ENCODE assay signal across 30 mouse cellular contexts in genomic region chr16:65765976-65766375, GRCm38 (mm10). TPM values are rescaled to one million over a fixed set of nuclear protein-coding genes. Genes with fewer than 3 reads are reported as not detected.
DNase-seq lines count a peak whose midpoint lies in the region; ATAC-seq and TF ChIP-seq lines count a peak whose summit lies in the region.
"Had no signal": no experiment of that assay in that cellular context is flagged by ENCODE, and none has a peak within 500 bp of the region (broad histone marks: within the 10 kb centered on the region; RNA-seq: fewer than 3 reads in every experiment).

No protein-coding gene starts in this region.

- no peak overlapping the region for H3K27ac ChIP-seq in embryonic facial prominence, embryonic 11.5 days (replicated peaks; ENCODE audit: low read depth, low read length)
- H3K27ac ChIP-seq in embryonic facial prominence, embryonic 10.5 days (replicated peaks), result no peak overlapping the region
- H3K27ac ChIP-seq in ES-E14 (ENCODE audit: insufficient read depth, low read depth, low read length, poor library complexity, severe bottlenecking), result no peak overlapping the region
- no peak overlapping the region for H3K27ac ChIP-seq in heart, adult 2 months
- H3K27ac ChIP-seq: embryonic facial prominence, embryonic 13.5 days; gastrocnemius, adult 2 months; heart, embryonic 15.5 days; hindbrain, embryonic 10.5 days; hindbrain, embryonic 14.5 days; hindbrain, postnatal 0 days had no signal

- H3K9me3 ChIP-seq in embryonic facial prominence, embryonic 11.5 days (replicated peaks; ENCODE audit: control insufficient read depth, low read length), result no peaks in the 10 kb centered on the region
- no peaks in the 10 kb centered on the region for H3K9me3 ChIP-seq in embryonic facial prominence, embryonic 10.5 days
- H3K9me3 ChIP-seq in ES-E14 (ENCODE audit: control insufficient read depth, insufficient read depth, low read depth, low read length), result no peaks in the 10 kb centered on the region
- H3K9me3 ChIP-seq: embryonic facial prominence, embryonic 13.5 days; heart, embryonic 12.5 days; heart, embryonic 15.5 days; hindbrain, embryonic 10.5 days had no signal

- no peak for ATAC-seq in embryonic facial prominence, embryonic 11.5 days (replicated peaks; ENCODE audit: insufficient number of reproducible peaks, low FRiP score, low TSS enrichment, low read depth)
- ATAC-seq: activated CD4-positive, CD25-positive, alpha-beta regulatory T cell, adult 4 months; forebrain, embryonic 14.5 days; forebrain, postnatal 0 days; hindbrain, postnatal 0 days; inflammation-experienced regulatory T-cells, adult 6 months; intestine, embryonic 16.5 days had no signal

- H3K36me3 ChIP-seq in embryonic facial prominence, embryonic 11.5 days (replicated peaks; ENCODE audit: control insufficient read depth, insufficient read depth, low read depth, low read length), result no peaks in the 10 kb centered on the region
- no peaks in the 10 kb centered on the region for H3K36me3 ChIP-seq in embryonic facial prominence, embryonic 10.5 days (replicated peaks)
- no peaks in the 10 kb centered on the region for H3K36me3 ChIP-seq in ES-E14 (ENCODE audit: control insufficient read depth, insufficient read depth, low read length, poor library complexity, severe bottlenecking)
- H3K36me3 ChIP-seq in heart, adult 2 months (ENCODE audit: control insufficient read depth, insufficient read depth, low read length), result no peaks in the 10 kb centered on the region
- H3K36me3 ChIP-seq: embryonic facial prominence, embryonic 13.5 days; heart, embryonic 12.5 days; heart, embryonic 15.5 days; hindbrain, embryonic 10.5 days had no signal

- no peak for TF ChIP-seq EP300 in heart, adult 2 months (IDR thresholded peaks at IDR 0.05; ENCODE audit: insufficient read depth, low read depth, low read length)

- TF ChIP-seq POLR2A in heart, adult 2 months (IDR thresholded peaks at IDR 0.05; ENCODE audit: insufficient read depth, low read depth, low read length), result no peak

- intact Hi-C loops in heart, adult 2 months (cut with DNase I), result no loop called here

- peak; percentile 3 for DNase-seq in embryonic facial prominence, embryonic 11.5 days (ENCODE audit: low spot score)
- DNase-seq in embryonic facial prominence, embryonic 10.5 days (ENCODE audit: low spot score), result no peak
- DNase-seq in ES-E14 (ENCODE audit: low read depth, low spot score), result peak; percentile 8
- peak; percentile 2 for DNase-seq in brain, adult 2 months (ENCODE audit: low read depth, low spot score)
- DNase-seq in right cerebral cortex, postnatal 25 days, result no peak
- DNase-seq in lung, postnatal 36 days, result no peak
- no peak for DNase-seq in heart, adult 2 months
- DNase-seq: adrenal gland, adult 8-10 months; adrenal gland, postnatal 25 days; B cell, adult 2 months; cerebellum, adult 18-20 months; cerebellum, adult 9-10 months; cerebellum, postnatal 14 days; forebrain, postnatal 0 days; gastrocnemius, adult 2 months; gastrocnemius, postnatal 14 days; heart, adult 11 months; heart, postnatal 10 days; heart, postnatal 36 days had no signal

- no peak overlapping the region for H3K9ac ChIP-seq in embryonic facial prominence, embryonic 11.5 days (replicated peaks; ENCODE audit: low read length)
- H3K9ac ChIP-seq in ES-E14 (ENCODE audit: insufficient read depth, low read depth, low read length, poor library complexity, severe bottlenecking), result no peak overlapping the region
- no peak overlapping the region for H3K9ac ChIP-seq in heart, adult 2 months (ENCODE audit: low read depth, low read length)
- H3K9ac ChIP-seq: embryonic facial prominence, embryonic 13.5 days; forebrain, postnatal 0 days; heart, embryonic 12.5 days; heart, embryonic 15.5 days; hindbrain, embryonic 14.5 days had no signal

- TF ChIP-seq CTCF in heart, adult 2 months (IDR thresholded peaks at IDR 0.05), result no peak

- no peak overlapping the region for H3K4me2 ChIP-seq in embryonic facial prominence, embryonic 11.5 days (ENCODE audit: low read depth, low read length)
- H3K4me2 ChIP-seq: embryonic facial prominence, embryonic 13.5 days; heart, embryonic 12.5 days; heart, embryonic 15.5 days; hindbrain, embryonic 14.5 days had no signal

- no peaks in the 10 kb centered on the region for H3K27me3 ChIP-seq in embryonic facial prominence, embryonic 11.5 days (ENCODE audit: control insufficient read depth, insufficient read depth, low read length)
- no peaks in the 10 kb centered on the region for H3K27me3 ChIP-seq in embryonic facial prominence, embryonic 10.5 days (replicated peaks; ENCODE audit: low read depth, poor library complexity, severe bottlenecking)
- H3K27me3 ChIP-seq in heart, adult 2 months (ENCODE audit: control insufficient read depth, insufficient read depth, low read length), result no peaks in the 10 kb centered on the region
- H3K27me3 ChIP-seq: CH12.LX; embryonic facial prominence, embryonic 13.5 days; heart, embryonic 12.5 days; heart, embryonic 15.5 days had no signal

- H3K79me2 ChIP-seq in heart, adult 2 months (replicated peaks; ENCODE audit: control insufficient read depth, insufficient read depth, low read length), result no peaks in the 10 kb centered on the region

- no peaks in the 10 kb centered on the region for H3K4me1 ChIP-seq in embryonic facial prominence, embryonic 11.5 days (ENCODE audit: control insufficient read depth, insufficient read depth, low read length)
- H3K4me1 ChIP-seq in embryonic facial prominence, embryonic 10.5 days, result no peaks in the 10 kb centered on the region
- H3K4me1 ChIP-seq in ES-E14 (ENCODE audit: control insufficient read depth in 2 of 2, insufficient read depth in 2 of 2, low read length in 2 of 2, poor library complexity in 1 of 2), result no peaks in the 10 kb centered on the region
- H3K4me1 ChIP-seq in heart, adult 2 months (ENCODE audit: control insufficient read depth, insufficient read depth, low read length), result no peaks in the 10 kb centered on the region
- H3K4me1 ChIP-seq: heart, embryonic 12.5 days; heart, embryonic 15.5 days; hindbrain, embryonic 10.5 days had no signal

- no peak overlapping the region for H3K4me3 ChIP-seq in embryonic facial prominence, embryonic 11.5 days (ENCODE audit: low read depth, low read length)
- no peak overlapping the region for H3K4me3 ChIP-seq in embryonic facial prominence, embryonic 10.5 days
- no peak overlapping the region for H3K4me3 ChIP-seq in ES-E14 (ENCODE audit: insufficient read depth in 1 of 2, low read depth in 1 of 2, low read length in 2 of 2, poor library complexity in 1 of 2, severe bottlenecking in 1 of 2)
- H3K4me3 ChIP-seq in heart, adult 2 months, result no peak overlapping the region
- H3K4me3 ChIP-seq: embryonic facial prominence, embryonic 13.5 days; gastrocnemius, adult 2 months; heart, embryonic 12.5 days; heart, embryonic 15.5 days; hindbrain, embryonic 10.5 days had no signal

- in situ Hi-C loops in ES-E14 (cut with MboI; ENCODE audit: low sequenced_read_pairs in 2 of 2, unreplicated experiment in 2 of 2), result no loop called here

TF ChIP-seq in ES-E14, 5 proteins besides CTCF, POLR2A, EP300 and RAD21:
- no peak for TF ChIP-seq ZNF384 (IDR thresholded peaks at IDR 0.05; ENCODE audit: low read depth, low read length)
- TF ChIP-seq HCFC1 (IDR thresholded peaks at IDR 0.05; ENCODE audit: borderline replicate concordance, insufficient read depth, low read length), result no peak
- TF ChIP-seq ZC3H11A (IDR thresholded peaks at IDR 0.05; ENCODE audit: borderline replicate concordance, low read depth, low read length), result no peak
- no peak for TF ChIP-seq MAFK (IDR thresholded peaks at IDR 0.05; ENCODE audit: insufficient read depth, low read depth, low read length)
- no peak for TF ChIP-seq CHD2 (IDR thresholded peaks at IDR 0.05; ENCODE audit: low read depth, low read length)

RNA-seq across cellular contexts. Expression of gene Vgll3, which starts 49.1 kb away (rescaled TPM):
- polyA plus RNA-seq in embryonic facial prominence, embryonic 11.5 days (2014; fragmentation: Nextera tagmentation; extraction: Ambion mirVana), result 4.6 and 5.5 TPM in 2 replicates
- 2.6 and 4.2 TPM in 2 replicates for polyA plus RNA-seq in embryonic facial prominence, embryonic 10.5 days (2016; fragmentation: Nextera tagmentation; extraction: Ambion mirVana)
- total RNA-seq in ES-E14 (2012; rRNA removed), result 4.3 and 11.0 TPM in 2 replicates
- 1 to 10 TPM; 2.1 to 4.4 TPM for total RNA-seq in heart, adult 2 months (2021)
- 2.5 and 3.4 TPM in 2 replicates for polyA plus RNA-seq in heart, adult 2 months (2012; rRNA removed)
- total RNA-seq: CH12.LX had no signal
- polyA plus RNA-seq: activated CD4-positive, CD25-positive, alpha-beta regulatory T cell, adult 4 months; inflammation-experienced regulatory T-cells, adult 6 months had no signal

Comparison
In these comparisons a context has a peak if more than half of its experiments do, and no peak if none do; other contexts are left out.
1. DNase-seq: peak in embryonic facial prominence, embryonic 11.5 days (single experiment), ES-E14 (single experiment) and brain, adult 2 months (single experiment); none in embryonic facial prominence, embryonic 10.5 days (single experiment), right cerebral cortex, postnatal 25 days (single experiment), lung, postnatal 36 days (single experiment) and heart, adult 2 months (0 of 2).